Mouse (Mus musculus) macrophage (primary cell): Measurements from ENCODE around the gene Ephb1. TPM values are rescaled to one million over a fixed set of nuclear protein-coding genes. Genes with fewer than 3 reads are reported as not detected.

Source experiments
- H3K27ac ChIP-seq: fragments of 350-480 bp; formaldehyde crosslinking; 2 replicates; pipeline ENCODE4 v1.9.0; 2021
- H3K36me3 ChIP-seq: fragments of 350-480 bp; formaldehyde crosslinking; 2 replicates; pipeline ENCODE4 v1.9.0; 2021; ENCODE audit errors: inconsistent target
- H3K4me3 ChIP-seq: fragments of 350-480 bp; formaldehyde crosslinking; 2 replicates; pipeline ENCODE4 v1.9.0; 2021; ENCODE audit errors: inconsistent target
- H3K79me2 ChIP-seq: fragments of 350-480 bp; formaldehyde crosslinking; 2 replicates; pipeline ENCODE4 v1.9.0; 2021; ENCODE audit errors: inconsistent target
- WGBS: methylation state at CpG from one replicate; pipeline ENCODE4 v1.1.7; 2026; ENCODE audit warnings: inconsistent platforms; ENCODE audit not compliant: missing documents; 5-methylcytosine and 5-hydroxymethylcytosine counted together
- polyA plus RNA-seq: library from polyadenylated mRNA; stranded (reverse); fragments of 250-400 nt; gene quantifications from 3 replicates; pipeline ENCODE4 v1.2.4, GENCODE M21; 2018; ENCODE audit warnings: inconsistent platforms

Ephb1 gene
- polyA plus RNA-seq, 1 experiment from 2014 or later = not detected

DNA sequence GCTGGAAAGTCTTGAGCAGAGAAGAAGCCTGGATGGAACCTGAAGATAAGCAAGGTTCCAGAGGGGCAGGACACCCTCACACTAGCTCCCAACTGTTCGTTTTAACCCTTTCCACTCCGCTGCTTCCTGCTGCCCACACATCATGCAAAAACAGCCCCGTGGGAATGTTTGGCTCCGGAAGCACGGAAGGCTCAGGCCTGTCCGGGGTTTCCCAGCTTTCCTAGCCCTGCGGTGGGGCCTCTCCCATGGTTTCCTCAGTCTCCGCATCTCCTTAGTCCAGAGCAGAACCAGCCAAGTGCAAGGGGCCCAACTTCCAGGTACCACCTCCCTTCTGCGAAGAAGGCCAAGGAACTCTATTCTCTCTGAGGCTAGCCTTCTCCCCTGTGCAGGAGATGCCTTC, 269.0 kb downstream of the Ephb1 start:
- Histone ChIP-seq H3K79me2 (no peaks in the 10 kb centered on the region), H3K27ac (no peak overlapping the region), H3K36me3 (no peaks in the 10 kb centered on the region), H3K4me3 (no peak overlapping the region)
- 89% methylated on average over 9 of the region's 9 CpGs for WGBS

DNA sequence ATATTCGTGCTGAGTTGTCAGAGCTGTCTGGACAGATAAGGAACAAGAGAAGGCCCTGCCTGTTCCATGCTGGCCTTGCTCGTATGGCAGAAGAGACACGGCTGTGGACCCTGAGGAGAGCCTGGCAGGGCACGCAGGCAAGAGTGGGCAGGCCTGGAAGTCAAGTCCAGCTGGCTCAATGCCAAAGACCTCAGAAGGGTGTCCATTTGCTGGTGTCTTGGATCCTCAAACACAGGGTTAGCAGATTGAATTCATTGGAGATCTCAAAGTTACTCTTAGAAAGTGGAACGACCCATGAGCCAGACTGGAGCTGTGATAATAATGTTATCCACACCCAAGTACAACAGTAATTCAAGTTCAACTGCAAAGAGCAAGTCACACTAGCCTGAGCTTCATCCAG, 273.6 kb downstream of the Ephb1 start:
- 82% methylated on average over 5 of the region's 5 CpGs for WGBS
- Histone ChIP-seq H3K36me3 (no peaks in the 10 kb centered on the region), H3K4me3 (no peak overlapping the region), H3K79me2 (no peaks in the 10 kb centered on the region), H3K27ac (no peak overlapping the region)

DNA sequence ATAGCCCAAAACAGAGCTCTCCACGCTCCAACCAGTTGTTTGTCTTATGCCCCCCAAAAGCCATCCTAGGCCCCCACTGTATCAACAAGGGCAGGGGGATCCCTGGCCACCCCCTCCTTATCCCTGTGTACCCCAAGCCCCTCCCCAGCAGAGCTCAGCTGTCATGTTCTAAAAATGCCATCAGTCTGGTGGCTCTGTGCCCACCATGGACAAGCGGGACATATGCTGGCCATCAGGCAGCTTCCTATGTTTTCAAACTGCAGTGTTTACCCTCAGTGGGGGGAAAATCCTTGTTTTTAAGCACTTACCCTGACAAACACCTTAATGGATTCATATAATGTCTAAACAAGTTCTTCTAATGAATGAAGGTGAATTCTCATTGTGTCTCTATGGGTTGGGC, 275.3 kb downstream of the Ephb1 start:
- H3K36me3 ChIP-seq = no peaks in the 10 kb centered on the region
- no peaks in the 10 kb centered on the region for H3K79me2 ChIP-seq
- H3K4me3 ChIP-seq = no peak overlapping the region
- 88% methylated on average over 2 of the region's 2 CpGs for WGBS
- H3K27ac ChIP-seq = no peak overlapping the region

DNA sequence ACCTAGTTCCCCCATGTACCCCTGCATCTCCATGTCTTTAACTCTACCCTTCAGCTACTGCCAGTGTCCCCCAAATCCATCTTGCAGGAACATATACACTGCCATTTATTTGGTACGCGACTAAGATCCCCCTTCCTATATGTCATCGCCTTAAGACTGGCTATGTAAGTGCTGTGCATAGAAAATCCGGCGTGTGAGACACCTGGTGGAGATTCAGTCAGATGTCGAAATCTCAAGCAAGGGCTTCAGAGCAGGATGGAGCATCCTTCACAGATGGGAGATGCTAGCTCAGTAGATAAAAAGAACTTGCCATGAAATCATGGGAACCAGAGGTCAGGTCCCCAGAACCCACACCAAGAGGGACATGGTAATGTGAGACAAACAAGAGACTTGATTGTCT, 276.3 kb downstream of the Ephb1 start:
- no peaks in the 10 kb centered on the region for H3K36me3 ChIP-seq
- H3K27ac ChIP-seq = no peak overlapping the region
- H3K79me2 ChIP-seq = no peaks in the 10 kb centered on the region
- no peak overlapping the region for H3K4me3 ChIP-seq
- 96% methylated on average over 6 of the region's 6 CpGs for WGBS

DNA sequence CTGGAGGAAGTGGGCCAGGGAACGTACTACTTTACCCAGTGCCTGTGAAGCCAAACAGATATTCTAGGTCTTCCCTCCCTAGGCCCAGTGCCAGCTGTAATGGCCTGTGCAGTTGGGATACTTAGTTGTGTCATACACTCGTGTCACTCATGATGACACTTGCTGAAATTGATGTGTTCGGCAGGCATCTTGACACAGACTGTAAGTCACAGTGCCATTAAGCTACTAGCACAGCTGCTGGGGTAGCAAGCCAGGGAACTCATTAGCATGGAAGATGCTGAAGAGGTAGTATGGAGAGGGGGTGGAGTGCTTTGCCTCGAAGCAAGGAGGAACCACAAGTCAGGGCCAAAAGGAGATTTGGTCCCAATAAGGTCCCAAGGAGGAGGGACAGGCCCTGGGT, 279.0 kb downstream of the Ephb1 start:
- Histone ChIP-seq H3K36me3 (no peaks in the 10 kb centered on the region), H3K79me2 (no peaks in the 10 kb centered on the region), H3K4me3 (no peak overlapping the region), H3K27ac (no peak overlapping the region)
- WGBS = 70% methylated on average over 4 of the region's 4 CpGs

DNA sequence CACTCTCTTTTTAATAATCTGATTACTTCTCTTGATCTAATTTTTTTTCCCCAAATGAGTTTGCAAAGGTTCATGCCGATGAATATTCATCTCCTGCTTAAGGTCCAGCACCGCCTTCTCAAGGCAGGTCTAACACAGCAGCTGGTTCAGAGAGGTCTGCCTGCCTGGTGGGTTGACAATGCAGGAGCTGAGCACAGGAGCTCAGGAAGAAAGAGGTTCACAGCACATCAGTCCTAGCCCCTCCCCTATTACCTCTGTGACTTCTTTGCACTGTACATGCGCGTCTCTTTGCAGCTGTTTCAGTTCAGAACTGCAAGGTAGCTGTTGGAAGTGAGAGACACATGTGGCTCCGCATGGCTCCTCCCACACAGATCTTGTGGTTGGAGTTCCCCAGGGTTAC, 281.1 kb downstream of the Ephb1 start:
- H3K79me2 ChIP-seq = no peaks in the 10 kb centered on the region
- WGBS = 88% methylated on average over 5 of the region's 5 CpGs
- H3K4me3 ChIP-seq = no peak overlapping the region
- no peak overlapping the region for H3K27ac ChIP-seq
- no peaks in the 10 kb centered on the region for H3K36me3 ChIP-seq

DNA sequence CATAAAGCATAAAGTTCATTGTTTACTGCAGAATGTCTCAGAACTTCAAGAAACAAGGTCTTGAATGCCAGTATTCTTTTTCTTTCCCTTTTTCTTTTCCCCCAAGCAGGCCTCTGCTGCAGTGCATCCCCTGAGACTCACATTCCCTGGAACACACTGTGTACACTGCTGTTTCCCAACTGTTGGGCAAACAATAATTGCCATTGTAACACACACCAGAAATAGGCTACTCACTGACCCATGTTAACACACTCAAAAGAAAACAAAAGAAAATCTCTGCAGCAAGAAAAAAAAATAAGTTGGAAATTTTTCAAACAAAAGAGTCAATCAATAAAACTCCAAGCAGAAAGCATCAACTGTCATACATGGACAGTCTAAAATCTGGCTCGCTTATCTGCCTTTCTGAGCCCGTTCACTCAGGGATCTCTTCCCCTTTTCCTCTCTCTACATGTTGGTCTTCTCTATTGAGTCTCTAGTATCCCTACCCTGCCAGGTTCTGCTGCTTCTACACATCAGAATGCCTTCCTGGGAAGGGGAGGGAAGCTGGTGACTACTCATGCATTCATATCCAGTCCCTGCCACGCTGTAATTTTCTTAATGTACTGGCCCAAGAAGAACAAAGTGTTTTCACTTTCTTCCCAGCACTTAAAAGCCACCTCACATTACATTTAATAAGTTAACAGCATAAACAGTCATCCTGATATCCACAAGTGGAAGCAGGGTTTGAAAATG, 285.2 kb downstream of the Ephb1 start:
- Histone ChIP-seq H3K4me3 (no peak overlapping the region), H3K36me3 (no peaks in the 10 kb centered on the region), H3K27ac (no peak overlapping the region), H3K79me2 (no peaks in the 10 kb centered on the region)
- 96% methylated on average over 3 of the region's 3 CpGs for WGBS

DNA sequence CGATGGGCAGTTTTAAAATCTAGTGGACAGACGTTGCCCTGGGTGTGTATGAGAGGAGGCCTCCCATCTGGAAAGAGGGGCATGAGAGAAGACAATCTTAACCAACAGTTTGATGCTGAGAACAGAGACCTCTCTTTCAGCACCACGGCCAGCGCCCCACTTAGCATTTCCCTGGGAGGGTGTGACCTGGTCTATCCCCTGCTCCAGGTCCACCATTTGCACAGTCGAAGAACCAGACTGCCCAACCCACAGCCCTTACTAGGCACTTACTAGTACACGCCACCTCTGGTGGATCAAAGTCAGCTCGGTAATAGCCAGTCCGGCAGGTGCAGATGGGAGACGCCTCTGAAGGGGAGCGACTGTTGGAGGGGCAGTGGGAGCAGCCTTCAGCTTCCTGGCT, 287.9 kb downstream of the Ephb1 start:
- Histone ChIP-seq H3K79me2 (no peaks in the 10 kb centered on the region), H3K36me3 (no peaks in the 10 kb centered on the region), H3K27ac (no peak overlapping the region), H3K4me3 (no peak overlapping the region)
- WGBS = 75% methylated on average over 10 of the region's 10 CpGs

DNA sequence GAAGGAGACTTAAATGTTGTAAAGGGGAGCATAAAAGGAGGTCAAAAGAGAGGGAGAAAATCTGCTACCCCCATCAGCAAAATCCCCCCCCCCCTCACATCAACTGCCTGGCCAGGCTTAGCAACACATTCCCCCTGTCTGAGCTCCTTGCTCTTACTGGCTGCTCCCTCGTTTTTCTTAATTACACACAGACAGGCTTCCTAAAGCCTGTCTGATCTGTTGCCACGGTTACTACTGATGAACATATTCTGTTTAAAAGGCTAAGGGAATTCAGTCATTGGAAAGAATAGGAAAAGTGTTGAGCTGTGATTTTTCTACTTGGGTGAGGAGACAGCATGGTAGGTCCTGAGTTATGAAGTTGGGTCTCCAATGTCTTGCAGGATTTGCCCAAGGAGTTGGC, 308.6 kb downstream of the Ephb1 start:
- Histone ChIP-seq H3K36me3 (no peaks in the 10 kb centered on the region), H3K4me3 (no peak overlapping the region), H3K79me2 (no peaks in the 10 kb centered on the region), H3K27ac (no peak overlapping the region)
- WGBS = 68% methylated on average over 2 of the region's 2 CpGs

DNA sequence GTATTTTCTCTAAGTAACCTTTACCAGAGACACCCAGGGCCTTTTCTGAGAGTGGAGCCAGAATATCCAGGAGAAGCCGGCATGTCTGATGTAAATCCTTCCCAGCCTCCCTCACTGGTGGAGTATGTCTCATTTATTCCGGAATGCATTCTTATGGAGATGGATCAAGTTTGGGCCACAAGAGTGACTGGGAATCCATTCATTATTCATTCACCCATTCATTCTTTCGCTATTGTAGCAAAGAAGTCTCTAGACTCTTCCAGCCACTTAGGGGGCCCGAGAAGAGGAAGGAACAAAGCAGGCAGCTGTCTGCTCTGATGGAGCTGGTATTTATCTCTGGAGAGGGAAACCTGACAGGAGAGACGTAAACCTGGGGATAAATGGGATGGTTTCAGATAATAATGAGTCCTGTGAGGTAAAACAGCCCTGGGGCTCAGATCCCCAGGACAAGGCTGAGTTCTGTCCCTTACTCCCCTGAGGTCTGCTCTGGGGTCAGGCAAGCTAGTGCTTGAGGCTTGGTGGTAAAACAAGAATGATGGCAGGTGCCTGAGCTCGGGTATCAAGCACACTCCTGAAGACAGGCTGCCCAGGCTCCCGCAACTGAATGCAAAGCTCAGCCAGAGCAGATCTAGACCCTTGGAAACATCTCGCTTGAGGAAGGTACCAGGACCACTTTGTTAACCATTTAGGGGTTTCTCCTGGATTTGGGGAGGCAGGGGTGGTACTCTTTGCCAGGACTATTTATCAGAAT, 309.2 kb downstream of the Ephb1 start:
- 67% methylated on average over 8 of the region's 8 CpGs for WGBS
- Histone ChIP-seq H3K27ac (no peak overlapping the region), H3K4me3 (no peak overlapping the region), H3K79me2 (no peaks in the 10 kb centered on the region), H3K36me3 (no peaks in the 10 kb centered on the region)

DNA sequence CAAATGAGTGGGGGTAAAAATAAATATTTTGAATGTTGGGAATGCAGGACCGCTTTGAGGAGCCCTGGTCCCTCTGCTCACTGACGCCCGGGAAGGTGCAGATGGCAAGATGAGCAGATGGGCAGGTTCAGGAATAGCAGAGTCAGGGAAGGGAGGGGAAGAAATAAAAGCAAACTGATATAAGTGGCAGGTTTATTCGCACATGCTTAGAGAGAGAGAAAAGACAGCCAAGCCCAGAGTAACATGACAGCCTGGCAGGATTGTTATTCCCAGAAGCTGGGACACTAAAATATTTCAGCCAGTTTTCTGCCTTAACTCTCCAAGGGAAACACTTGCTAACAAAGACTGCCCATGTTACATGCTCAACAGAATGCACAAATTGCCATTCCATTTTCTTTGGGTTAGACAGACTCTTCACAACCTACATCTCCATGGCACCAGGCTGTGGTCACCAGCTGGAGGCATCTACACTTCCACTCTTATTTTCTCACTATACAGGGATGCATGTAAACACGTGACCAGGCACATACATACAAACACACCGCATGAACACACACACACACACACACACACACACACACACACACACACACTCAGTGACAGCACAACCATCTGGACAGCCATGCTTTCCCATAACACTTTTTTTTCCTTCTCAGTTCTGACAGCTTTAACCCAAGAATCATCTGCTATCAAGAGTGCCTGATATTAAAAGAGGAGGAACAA, 315.3 kb downstream of the Ephb1 start:
- 78% methylated on average over 6 of the region's 6 CpGs for WGBS

DNA sequence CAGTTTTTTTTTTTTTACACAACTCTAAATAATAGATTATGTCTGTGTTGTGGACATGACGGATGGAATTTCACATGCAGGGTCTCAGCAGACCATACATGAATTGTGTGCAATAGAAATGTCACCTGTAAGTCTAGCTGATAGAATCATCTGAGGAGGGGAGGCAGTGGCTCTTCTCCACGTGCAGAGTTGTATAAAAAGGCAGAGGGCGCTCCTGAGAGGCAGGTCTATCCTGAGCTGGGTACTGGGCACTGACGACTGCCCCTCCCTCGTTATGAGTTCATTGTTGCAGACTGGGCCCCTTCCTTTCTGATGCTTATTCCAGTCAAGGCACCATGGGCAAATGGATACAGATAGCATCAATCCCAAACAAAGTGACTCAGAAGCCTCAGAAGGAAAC, 318.4 kb downstream of the Ephb1 start:
- H3K4me3 ChIP-seq = no peak overlapping the region
- H3K79me2 ChIP-seq = no peaks in the 10 kb centered on the region
- H3K36me3 ChIP-seq = no peaks in the 10 kb centered on the region
- H3K27ac ChIP-seq = no peak overlapping the region
- 52% methylated on average over 5 of the region's 5 CpGs for WGBS

More for the DNA sequence above, 315.3 kb downstream of the Ephb1 start:
- Histone ChIP-seq H3K27ac (no peak overlapping the region), H3K79me2 (no peaks in the 10 kb centered on the region), H3K36me3 (no peaks in the 10 kb centered on the region), H3K4me3 (no peak overlapping the region)

DNA sequence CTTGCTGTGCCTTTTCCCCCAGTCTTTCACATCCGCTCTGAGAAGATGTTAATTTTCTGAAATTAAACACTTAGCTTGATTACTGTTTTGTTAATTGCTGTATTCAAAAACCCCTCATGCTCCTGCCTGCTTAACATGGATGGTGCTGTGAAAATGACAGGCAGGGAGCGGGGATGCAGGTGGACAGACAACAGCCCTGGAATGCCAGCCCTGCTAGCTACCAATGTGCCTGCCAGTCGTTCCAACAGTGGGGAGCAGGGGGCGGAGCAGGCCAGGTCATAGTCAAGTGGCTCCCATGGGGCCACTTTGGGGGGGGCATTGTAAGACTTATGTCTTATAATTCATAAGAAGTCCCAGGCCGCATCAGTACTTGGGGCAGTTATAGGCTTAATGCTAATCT, 321.3 kb downstream of the Ephb1 start:
- Histone ChIP-seq H3K27ac (no peak overlapping the region), H3K79me2 (no peaks in the 10 kb centered on the region), H3K36me3 (no peaks in the 10 kb centered on the region), H3K4me3 (no peak overlapping the region)
- 82% methylated on average over 5 of the region's 5 CpGs for WGBS

DNA sequence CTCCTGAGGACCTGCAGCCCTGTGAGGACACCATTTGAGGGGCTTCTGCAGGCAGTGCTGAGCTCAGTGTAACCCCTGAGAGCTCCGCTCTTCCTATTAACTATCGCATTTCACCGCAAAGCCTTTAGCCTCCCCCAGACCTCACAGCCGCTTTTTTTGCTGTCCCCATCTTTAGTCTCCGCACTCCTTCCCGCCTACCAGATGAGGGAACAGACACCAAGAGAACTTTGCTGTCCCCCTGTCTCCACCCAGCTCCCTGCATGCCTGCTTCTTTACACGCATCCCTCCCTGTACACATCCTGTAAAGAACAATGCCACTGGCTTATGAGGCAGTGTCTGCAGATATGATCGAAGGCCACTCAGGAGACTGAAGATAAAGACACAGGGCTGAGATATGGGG, 322.1 kb downstream of the Ephb1 start:
- Histone ChIP-seq H3K36me3 (no peaks in the 10 kb centered on the region), H3K79me2 (no peaks in the 10 kb centered on the region), H3K27ac (no peak overlapping the region), H3K4me3 (no peak overlapping the region)
- WGBS = 64% methylated on average over 8 of the region's 8 CpGs

DNA sequence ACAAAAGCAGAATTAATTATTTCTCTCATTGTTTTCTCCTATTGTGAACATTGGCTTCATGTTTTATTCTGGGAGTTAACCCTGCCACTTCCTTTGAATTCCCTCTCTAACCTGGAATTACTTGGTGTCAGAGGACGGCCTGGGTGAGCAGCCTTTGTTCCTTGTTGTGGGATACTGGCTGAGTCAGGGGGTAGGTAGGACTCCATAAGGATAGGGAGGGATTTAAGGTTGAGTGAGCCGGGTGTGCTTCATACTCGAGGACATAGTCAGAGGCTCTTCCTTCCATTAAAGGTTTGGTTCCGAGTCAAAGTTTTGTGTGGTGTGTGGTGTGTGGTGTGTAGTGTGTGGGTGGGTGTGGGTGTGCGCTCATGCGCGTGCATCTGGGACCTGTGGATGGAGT, 324.8 kb downstream of the Ephb1 start:
- no peak overlapping the region for H3K27ac ChIP-seq
- no peaks in the 10 kb centered on the region for H3K36me3 ChIP-seq
- WGBS = 82% methylated on average over 7 of the region's 7 CpGs
- no peaks in the 10 kb centered on the region for H3K79me2 ChIP-seq
- H3K4me3 ChIP-seq = no peak overlapping the region
